Mouse (Mus musculus): ENCODE data around the gene Emc9. TPM values are rescaled to one million over a fixed set of nuclear protein-coding genes. Genes with fewer than 3 reads are reported as not detected.

The Emc9 gene
- polyA plus RNA-seq, 2 experiments: 19.2 to 33.0 TPM

- Histone ChIP-seq H3K27ac (peak overlapping the region; percentile 1), H3K9ac (replicated peaks) (peak overlapping the region; percentile 92), H3K4me2 (ENCODE audit: low read depth) (peak overlapping the region; percentile 70), H3K4me3 (ENCODE audit: insufficient read depth in 1 of 2, low read depth in 2 of 2, low read length in 2 of 2) (peak overlapping the region; percentile 78 to 80), H3K9me3 (ENCODE audit: control insufficient read depth, low read length) (no peaks in the 10 kb centered on the region), H3K27me3 (ENCODE audit: control insufficient read depth, insufficient read depth, low read length) (no peaks in the 10 kb centered on the region), H3K36me3 (replicated peaks; ENCODE audit: control insufficient read depth, insufficient read depth, low read depth) (peaks cover 3% of the 10 kb centered on the region), H3K4me1 (replicated peaks; ENCODE audit: control insufficient read depth in 2 of 2, insufficient read depth in 2 of 2, low read length in 1 of 2) (peaks cover 8 to 17% of the 10 kb centered on the region in 2 experiments)
- 12% methylated on average over 6 of the region's 6 CpGs for WGBS (ENCODE audit: insufficient replicate concordance)
- ATAC-seq (ENCODE audit: insufficient read depth) (peak; percentile 47), DNase-seq (ENCODE audit: low read depth in 3 of 3, low spot score in 3 of 3) (no peak)
- no peak; the same call in 1 of the 2 replicates for TF ChIP-seq CTCF (IDR thresholded peaks at IDR 0.05; ENCODE audit: low read depth)
- no peak for TF ChIP-seq EP300 (IDR thresholded peaks at IDR 0.05; ENCODE audit: low read depth)
Measured at GRCm38 (mm10) chr14:55578668-55579269, 6.3 kb downstream of the Emc9 start.

GRCm38 (mm10) chr14:55577871-55578667 is 7.0 kb downstream of the Emc9 start, which contains the start of gene Psme1:
TSS of gene Psme1 (plus strand) at chr14:55578123.
- Histone ChIP-seq H3K9me3 (ENCODE audit: control insufficient read depth, low read length) (no peaks in the 10 kb centered on the region), H3K4me3 (ENCODE audit: insufficient read depth in 1 of 2, low read depth in 2 of 2, low read length in 2 of 2) (peak within 1 kb of the TSS; percentile 78 to 80), H3K36me3 (replicated peaks; ENCODE audit: control insufficient read depth, insufficient read depth, low read depth) (peaks cover 3% of the 10 kb centered on the region), H3K27ac (peak within 1 kb of the TSS; percentile 1), H3K27me3 (ENCODE audit: control insufficient read depth, insufficient read depth, low read length) (no peaks in the 10 kb centered on the region), H3K9ac (replicated peaks) (peak within 1 kb of the TSS; percentile 92), H3K4me1 (replicated peaks; ENCODE audit: control insufficient read depth in 2 of 2, insufficient read depth in 2 of 2, low read length in 1 of 2) (peaks cover 3 to 13% of the 10 kb centered on the region in 2 experiments; a peak in 3 of 4 replicates), H3K4me2 (ENCODE audit: low read depth) (peak within 1 kb of the TSS; percentile 70)
- TF ChIP-seq EP300 (IDR thresholded peaks at IDR 0.05; ENCODE audit: low read depth): no peak
- TF ChIP-seq CTCF (IDR thresholded peaks at IDR 0.05; ENCODE audit: low read depth): no peak
- 2% methylated on average over 31 of the region's 32 CpGs for WGBS (ENCODE audit: insufficient replicate concordance)
- ATAC-seq (ENCODE audit: insufficient read depth) (peak; percentile 77), DNase-seq (ENCODE audit: low read depth in 3 of 3, low spot score in 3 of 3) (no peak)

GRCm38 (mm10) chr14:55576376-55576775 is 8.7 kb downstream of the Emc9 start:
- DNase-seq (ENCODE audit: low read depth in 3 of 3, low spot score in 3 of 3) (no peak), ATAC-seq (ENCODE audit: insufficient read depth) (no peak)
- 69% methylated on average over 16 of the region's 16 CpGs for WGBS (ENCODE audit: insufficient replicate concordance)
- no peaks in the 10 kb centered on the region for H3K27me3 ChIP-seq (ENCODE audit: control insufficient read depth, insufficient read depth, low read length)
- no peak overlapping the region for H3K4me3 ChIP-seq (ENCODE audit: insufficient read depth in 1 of 2, low read depth in 2 of 2, low read length in 2 of 2)
- no peak for TF ChIP-seq CTCF (IDR thresholded peaks at IDR 0.05; ENCODE audit: low read depth)
- no peak for TF ChIP-seq EP300 (IDR thresholded peaks at IDR 0.05; ENCODE audit: low read depth)
- no peak overlapping the region for H3K9ac ChIP-seq (replicated peaks)
- no peaks in the 10 kb centered on the region; the same call in none of the 2 replicates for H3K36me3 ChIP-seq (replicated peaks; ENCODE audit: control insufficient read depth, insufficient read depth, low read depth)
- no peak overlapping the region for H3K27ac ChIP-seq
- H3K4me2 ChIP-seq (ENCODE audit: low read depth): no peak overlapping the region
- no peaks in the 10 kb centered on the region for H3K9me3 ChIP-seq (ENCODE audit: control insufficient read depth, low read length)
- peaks cover 3 to 11% of the 10 kb centered on the region in 2 experiments; a peak in 3 of 4 replicates for H3K4me1 ChIP-seq (replicated peaks; ENCODE audit: control insufficient read depth in 2 of 2, insufficient read depth in 2 of 2, low read length in 1 of 2)

- TF ChIP-seq EP300 (IDR thresholded peaks at IDR 0.05; ENCODE audit: low read depth) (no peak), CTCF (IDR thresholded peaks at IDR 0.05; ENCODE audit: low read depth) (no peak)
- no peak overlapping the region for H3K4me2 ChIP-seq (ENCODE audit: low read depth)
- H3K4me1 ChIP-seq (replicated peaks; ENCODE audit: control insufficient read depth in 2 of 2, insufficient read depth in 2 of 2, low read length in 1 of 2): peaks cover 3 to 11% of the 10 kb centered on the region in 2 experiments; a peak in 3 of 4 replicates
Measured at GRCm38 (mm10) chr14:55575711-55576110, 9.4 kb downstream of the Emc9 start.

DNA sequence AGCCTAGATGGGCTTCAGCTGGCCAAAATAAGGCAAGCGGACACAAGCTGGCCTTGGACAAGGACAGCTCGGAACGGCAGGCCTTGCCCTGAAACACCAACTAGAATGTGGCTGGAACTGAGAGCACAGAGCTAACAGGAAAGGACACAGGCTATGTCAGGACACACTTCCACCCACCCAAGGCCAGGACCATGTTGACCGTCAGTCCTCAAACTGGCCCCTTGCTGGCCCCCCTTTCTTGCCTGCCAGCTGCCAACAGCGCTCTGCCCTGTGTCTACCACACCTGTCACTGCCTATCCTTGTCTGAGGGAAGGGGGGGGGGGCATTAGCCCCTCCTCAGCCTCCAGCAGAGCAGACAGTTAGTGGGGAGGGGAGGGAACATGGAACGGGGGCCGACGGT is 9.8 kb downstream of the Emc9 start, which contains the start of gene Fitm1:
Gene Fitm1 (plus strand): TSS at position 316 of the 400 bp plus-strand sequence.
- DNase-seq (ENCODE audit: low read depth in 3 of 3, low spot score in 3 of 3): no peak
- H3K9ac ChIP-seq (replicated peaks): no peak within 1 kb of the TSS
- no peak within 1 kb of the TSS for H3K27ac ChIP-seq
- H3K4me1 ChIP-seq (replicated peaks; ENCODE audit: control insufficient read depth in 2 of 2, insufficient read depth in 2 of 2, low read length in 1 of 2): peaks cover 3 to 12% of the 10 kb centered on the region in 2 experiments; a peak in 3 of 4 replicates
- no peak within 1 kb of the TSS for H3K4me3 ChIP-seq (ENCODE audit: insufficient read depth in 1 of 2, low read depth in 2 of 2, low read length in 2 of 2)
- no peak for ATAC-seq (ENCODE audit: insufficient read depth)
- WGBS (ENCODE audit: insufficient replicate concordance): 67% methylated on average over 8 of the region's 8 CpGs
- no peak within 1 kb of the TSS for H3K4me2 ChIP-seq (ENCODE audit: low read depth)
- TF ChIP-seq CTCF (IDR thresholded peaks at IDR 0.05; ENCODE audit: low read depth) (no peak), EP300 (IDR thresholded peaks at IDR 0.05; ENCODE audit: low read depth) (no peak)
- H3K9me3 ChIP-seq (ENCODE audit: control insufficient read depth, low read length): no peaks in the 10 kb centered on the region
- H3K36me3 ChIP-seq (replicated peaks; ENCODE audit: control insufficient read depth, insufficient read depth, low read depth): peaks cover 3% of the 10 kb centered on the region; the same call in 1 of the 2 replicates
- no peaks in the 10 kb centered on the region for H3K27me3 ChIP-seq (ENCODE audit: control insufficient read depth, insufficient read depth, low read length)

More at GRCm38 (mm10) chr14:55575711-55576110, 9.4 kb downstream of the Emc9 start:
- no peak for DNase-seq (ENCODE audit: low read depth in 3 of 3, low spot score in 3 of 3)
- WGBS (ENCODE audit: insufficient replicate concordance): 67% methylated on average over 13 of the region's 13 CpGs
- Histone ChIP-seq H3K27me3 (ENCODE audit: control insufficient read depth, insufficient read depth, low read length) (no peaks in the 10 kb centered on the region), H3K36me3 (replicated peaks; ENCODE audit: control insufficient read depth, insufficient read depth, low read depth) (no peaks in the 10 kb centered on the region; the same call in 1 of the 2 replicates), H3K27ac (no peak overlapping the region), H3K4me3 (ENCODE audit: insufficient read depth in 1 of 2, low read depth in 2 of 2, low read length in 2 of 2) (no peak overlapping the region), H3K9ac (replicated peaks) (no peak overlapping the region), H3K9me3 (ENCODE audit: control insufficient read depth, low read length) (no peaks in the 10 kb centered on the region)
- no peak for ATAC-seq (ENCODE audit: insufficient read depth)
